Mouse (Mus musculus) lung, adult 2 months (tissue): ENCODE results near the gene Slc16a10. TPM values are rescaled to one million over a fixed set of nuclear protein-coding genes. Genes with fewer than 3 reads are reported as not detected.

Experiments
- DNase-seq: peaks from one replicate; pipeline ENCODE4 v3.0.0; 2022
- H3K4me1 ChIP-seq: fragments of 200-500 bp; 2 replicates; pipeline ENCODE4 v1.6.1; 2011; ENCODE audit warnings: low read length; ENCODE audit not compliant: control insufficient read depth, insufficient read depth
- H3K4me3 ChIP-seq: fragments of 200-500 bp; replicated peaks from 2 replicates; pipeline ENCODE3; 2011; ENCODE audit warnings: low read depth, mild to moderate bottlenecking, control low read depth, low read length; ENCODE audit errors: extremely low read depth
- CTCF ChIP-seq: fragments of 200-500 bp; IDR thresholded peaks from 2 replicates; pipeline ENCODE4 v1.5.1; 2011; ENCODE audit warnings: mild to moderate bottlenecking, low read length, control low read depth; ENCODE audit not compliant: insufficient read depth
- POLR2A ChIP-seq: fragments of 200-500 bp; IDR thresholded peaks from 2 replicates; pipeline ENCODE4 v1.6.1; 2011; ENCODE audit warnings: low read depth, mild to moderate bottlenecking, control low read depth, low read length, borderline replicate concordance; ENCODE audit errors: extremely low read depth
- WGBS: fragments of 180-500 bp; shearing (Covaris S2); methylation state at CpG from one replicate; pipeline ENCODE4 v1.1.7; 2018; 5-methylcytosine and 5-hydroxymethylcytosine counted together
- polyA plus RNA-seq: library from polyadenylated mRNA; depleted of rRNA; stranded (reverse); fragments of >200 nt; gene quantifications from 2 replicates; pipeline ENCODE4 v1.2.3, GENCODE M21; 2012

Slc16a10 gene
- polyA plus RNA-seq, 1 experiment: 20.7 TPM

GRCm38 (mm10) chr10:40067071-40067470 is 75.0 kb downstream of the Slc16a10 start:
- TF ChIP-seq CTCF (no peak), POLR2A (no peak)
- DNase-seq: no peak
- Histone ChIP-seq H3K4me1 (no peaks in the 10 kb centered on the region; the same call in 1 of the 2 replicates), H3K4me3 (no peak overlapping the region)
- 67% methylated on average over 1 of the region's 1 CpGs for WGBS

- TF ChIP-seq CTCF (no peak), POLR2A (no peak)
- no peak for DNase-seq
- WGBS: 63% methylated on average over 3 of the region's 3 CpGs
- Histone ChIP-seq H3K4me3 (no peak overlapping the region), H3K4me1 (no peaks in the 10 kb centered on the region; the same call in 1 of the 2 replicates)
Measured at GRCm38 (mm10) chr10:40065357-40065756, 76.7 kb downstream of the Slc16a10 start.

- TF ChIP-seq POLR2A (no peak), CTCF (no peak)
- H3K4me3 ChIP-seq: no peak overlapping the region
- DNase-seq: no peak
- 31% methylated on average over 5 of the region's 5 CpGs for WGBS
- H3K4me1 ChIP-seq: no peaks in the 10 kb centered on the region; the same call in 1 of the 2 replicates
Measured at GRCm38 (mm10) chr10:40063291-40063890, 78.7 kb downstream of the Slc16a10 start.

GRCm38 (mm10) chr10:40062812-40063211 is 79.2 kb downstream of the Slc16a10 start:
- no peaks in the 10 kb centered on the region; the same call in 1 of the 2 replicates for H3K4me1 ChIP-seq
- WGBS: 54% methylated on average over 6 of the region's 6 CpGs
- H3K4me3 ChIP-seq: no peak overlapping the region
- DNase-seq: no peak
- TF ChIP-seq POLR2A: no peak
- no peak for TF ChIP-seq CTCF

GRCm38 (mm10) chr10:40061926-40062325 is 80.1 kb downstream of the Slc16a10 start:
- WGBS: 72% methylated on average over 5 of the region's 5 CpGs
- Histone ChIP-seq H3K4me1 (no peaks in the 10 kb centered on the region; the same call in 1 of the 2 replicates), H3K4me3 (no peak overlapping the region)
- DNase-seq: no peak
- TF ChIP-seq CTCF: no peak
- TF ChIP-seq POLR2A: no peak

GRCm38 (mm10) chr10:40058786-40059120 is 83.3 kb downstream of the Slc16a10 start:
- no peak for DNase-seq
- H3K4me3 ChIP-seq: no peak overlapping the region
- no peaks in the 10 kb centered on the region; the same call in 1 of the 2 replicates for H3K4me1 ChIP-seq
- WGBS: 76% methylated on average over 3 of the region's 3 CpGs
- TF ChIP-seq CTCF (no peak), POLR2A (no peak)

- TF ChIP-seq POLR2A (no peak), CTCF (no peak)
- 53% methylated on average over 6 of the region's 6 CpGs for WGBS
- no peak overlapping the region for H3K4me3 ChIP-seq
- no peak for DNase-seq
- no peaks in the 10 kb centered on the region; the same call in 1 of the 2 replicates for H3K4me1 ChIP-seq
Measured at GRCm38 (mm10) chr10:40058062-40058785, 83.8 kb downstream of the Slc16a10 start.

GRCm38 (mm10) chr10:40057615-40058014 is 84.4 kb downstream of the Slc16a10 start:
- no peaks in the 10 kb centered on the region for H3K4me1 ChIP-seq
- WGBS: 62% methylated on average over 2 of the region's 2 CpGs
- no peak for DNase-seq
- no peak overlapping the region for H3K4me3 ChIP-seq
- TF ChIP-seq CTCF (no peak), POLR2A (no peak)

- Histone ChIP-seq H3K4me1 (no peaks in the 10 kb centered on the region), H3K4me3 (no peak overlapping the region)
- no peak for TF ChIP-seq POLR2A
- no peak for TF ChIP-seq CTCF
- WGBS: 87% methylated on average over 8 of the region's 8 CpGs
- no peak for DNase-seq
Measured at GRCm38 (mm10) chr10:40054455-40054854, 87.6 kb downstream of the Slc16a10 start.

- TF ChIP-seq POLR2A: no peak
- no peak for TF ChIP-seq CTCF
- no peaks in the 10 kb centered on the region for H3K4me1 ChIP-seq
- H3K4me3 ChIP-seq: no peak overlapping the region
- DNase-seq: no peak
- 82% methylated on average over 4 of the region's 4 CpGs for WGBS
Measured at GRCm38 (mm10) chr10:40053896-40054295, 88.2 kb downstream of the Slc16a10 start.
